Mouse (Mus musculus): ENCODE results near the gene Alk.

DNA sequence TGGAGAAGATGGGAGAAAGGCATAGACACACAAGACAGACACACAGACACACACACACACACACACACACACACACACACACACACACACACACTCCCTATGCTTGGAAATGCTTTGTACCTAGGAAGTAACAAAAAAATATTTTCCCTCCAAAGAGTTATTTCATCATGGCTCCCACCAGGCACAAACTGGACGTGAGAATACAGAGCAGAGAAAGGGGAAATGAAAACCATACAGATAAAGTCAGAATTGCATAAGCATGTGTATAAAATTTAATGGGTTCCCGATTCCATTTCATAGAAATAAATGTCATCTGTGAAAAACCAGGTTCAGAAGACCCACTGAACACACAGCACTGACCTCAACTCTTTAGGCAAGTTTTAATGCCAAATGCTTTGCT is 736.5 kb downstream of the Alk start:
- TF ChIP-seq CTCF (IDR thresholded peaks at IDR 0.05; ENCODE audit: low read depth): no peak
- TF ChIP-seq EP300 (optimal IDR thresholded peaks at IDR 0.05): no peak
